Mouse (Mus musculus) embryonic facial prominence, embryonic 10.5 days (tissue): Measurements from ENCODE around the gene Ccnd3. TPM values are rescaled to one million over a fixed set of nuclear protein-coding genes. Genes with fewer than 3 reads are reported as not detected.
A peak's percentile ranks its signal among the peaks of the same experiment; 100 is the strongest.

Source experiments
- DNase-seq: peaks from one replicate; pipeline ENCODE4 v3.0.0-alpha.2; 2017; ENCODE audit warnings: low spot score
- H3K27ac ChIP-seq: fragments of 300-500 bp; sonication (generic); replicated peaks from 2 replicates; pipeline ENCODE4 v1.5.1; 2016; ENCODE audit warnings: mild to moderate bottlenecking
- H3K27me3 ChIP-seq: fragments of 300-500 bp; sonication (generic); replicated peaks from 2 replicates; pipeline ENCODE4 v1.6.1; 2016; ENCODE audit warnings: low read depth, mild to moderate bottlenecking; ENCODE audit not compliant: poor library complexity, severe bottlenecking
- H3K36me3 ChIP-seq: fragments of 300-500 bp; sonication (generic); replicated peaks from 2 replicates; pipeline ENCODE4 v1.6.1; 2016; ENCODE audit warnings: mild to moderate bottlenecking, moderate library complexity
- H3K4me1 ChIP-seq: fragments of 300-500 bp; sonication (generic); 2 replicates; pipeline ENCODE4 v1.6.1; 2016
- H3K4me3 ChIP-seq: fragments of 300-500 bp; sonication (generic); 2 replicates; pipeline ENCODE4 v1.5.1; 2016; ENCODE audit warnings: mild to moderate bottlenecking, moderate library complexity
- H3K9me3 ChIP-seq: fragments of 300-500 bp; sonication (generic); 2 replicates; pipeline ENCODE4 v1.6.1; 2016; ENCODE audit warnings: mild to moderate bottlenecking
- WGBS: fragments of 180-500 bp; shearing (Covaris S2); methylation state at CpG from one replicate; pipeline ENCODE4 v1.1.7; 2016; 5-methylcytosine and 5-hydroxymethylcytosine counted together
- polyA plus RNA-seq: library from polyadenylated mRNA; unstranded; fragments of >200 nt; fragmentation: Nextera tagmentation; extraction: Ambion mirVana; gene quantifications from 2 replicates; pipeline ENCODE4 v1.2.1, GENCODE M21; 2016

The Ccnd3 gene
- polyA plus RNA-seq, 1 experiment from 2014 or later = 335 TPM

- no peaks in the 10 kb centered on the region for H3K27me3 ChIP-seq
- no peaks in the 10 kb centered on the region for H3K9me3 ChIP-seq
- DNase-seq = no peak
- WGBS = 89% methylated on average over 5 of the region's 5 CpGs
- H3K4me3 ChIP-seq = no peak overlapping the region
- peaks cover 22% of the 10 kb centered on the region for H3K4me1 ChIP-seq
- peaks cover 67% of the 10 kb centered on the region for H3K36me3 ChIP-seq
- H3K27ac ChIP-seq = no peak overlapping the region
Measured at GRCm38 (mm10) chr17:47626031-47626430, 121.2 kb downstream of the Ccnd3 start.

GRCm38 (mm10) chr17:47627791-47628190, 122.9 kb downstream of the Ccnd3 start:
- WGBS = 83% methylated on average over 2 of the region's 2 CpGs
- peak overlapping the region; percentile 73; the same call in 1 of the 2 replicates for H3K4me3 ChIP-seq
- H3K36me3 ChIP-seq = peaks cover 50% of the 10 kb centered on the region
- no peak for DNase-seq
- H3K27ac ChIP-seq = no peak overlapping the region
- no peaks in the 10 kb centered on the region for H3K9me3 ChIP-seq
- H3K4me1 ChIP-seq = peaks cover 36% of the 10 kb centered on the region
- no peaks in the 10 kb centered on the region for H3K27me3 ChIP-seq

DNA sequence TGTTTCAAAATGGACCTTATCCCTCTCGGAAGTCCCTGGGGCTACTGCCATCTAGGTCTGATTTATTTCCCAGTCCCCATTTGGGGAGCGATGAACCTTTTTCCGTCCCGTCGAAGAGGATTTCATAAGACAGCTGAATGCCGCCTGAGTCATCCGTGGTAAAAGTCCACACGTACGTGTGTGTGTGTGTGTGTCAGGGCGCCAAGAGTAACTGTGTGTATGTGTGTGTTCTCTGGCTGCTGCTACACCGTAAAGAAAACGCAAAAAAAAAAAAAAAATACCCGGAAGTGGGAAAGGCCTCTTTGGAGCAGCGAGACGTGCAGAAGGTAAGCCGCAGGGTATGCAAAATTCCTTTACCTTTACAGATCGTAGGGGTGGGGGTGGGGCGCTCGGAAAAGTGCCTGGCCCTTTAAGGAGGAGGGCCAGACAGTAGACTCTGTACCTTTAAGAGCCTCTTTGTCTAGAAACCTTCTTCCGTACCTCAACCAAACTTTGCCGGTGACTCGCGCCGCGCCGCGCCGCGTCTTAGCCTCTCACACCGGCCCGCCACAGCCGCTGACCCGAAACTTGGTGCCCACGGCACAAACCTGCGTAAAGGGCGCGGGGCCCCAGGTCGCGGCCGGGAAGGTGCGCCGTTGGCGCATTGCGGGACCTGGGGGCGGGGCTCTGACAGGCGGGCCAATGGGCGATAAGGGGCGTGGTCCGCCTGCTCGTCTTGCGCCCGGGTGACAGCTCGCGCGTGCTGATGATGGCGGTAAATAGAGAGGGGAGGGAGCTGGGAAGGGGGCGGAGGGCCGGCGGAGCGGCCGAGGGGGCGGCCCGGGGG, 124.2 kb downstream of the Ccnd3 start:
- Histone ChIP-seq H3K4me3 (peak overlapping the region; percentile 73), H3K36me3 (peaks cover 37% of the 10 kb centered on the region)
- under 1% methylated on average over 63 of the region's 63 CpGs for WGBS

GRCm38 (mm10) chr17:47629717-47630677, 125.1 kb downstream of the Ccnd3 start:
- Histone ChIP-seq H3K27ac (peak overlapping the region; percentile 92), H3K9me3 (no peaks in the 10 kb centered on the region), H3K36me3 (peaks cover 27% of the 10 kb centered on the region), H3K4me1 (peaks cover 36% of the 10 kb centered on the region), H3K27me3 (no peaks in the 10 kb centered on the region), H3K4me3 (peak overlapping the region; percentile 73)
- no peak for DNase-seq
- WGBS = under 1% methylated on average over 61 of the region's 61 CpGs

More for the DNA sequence above, 124.2 kb downstream of the Ccnd3 start:
- peak overlapping the region; percentile 92 for H3K27ac ChIP-seq
- H3K9me3 ChIP-seq = no peaks in the 10 kb centered on the region
- no peaks in the 10 kb centered on the region for H3K27me3 ChIP-seq
- DNase-seq = peak; percentile 98
- peaks cover 36% of the 10 kb centered on the region for H3K4me1 ChIP-seq

DNA sequence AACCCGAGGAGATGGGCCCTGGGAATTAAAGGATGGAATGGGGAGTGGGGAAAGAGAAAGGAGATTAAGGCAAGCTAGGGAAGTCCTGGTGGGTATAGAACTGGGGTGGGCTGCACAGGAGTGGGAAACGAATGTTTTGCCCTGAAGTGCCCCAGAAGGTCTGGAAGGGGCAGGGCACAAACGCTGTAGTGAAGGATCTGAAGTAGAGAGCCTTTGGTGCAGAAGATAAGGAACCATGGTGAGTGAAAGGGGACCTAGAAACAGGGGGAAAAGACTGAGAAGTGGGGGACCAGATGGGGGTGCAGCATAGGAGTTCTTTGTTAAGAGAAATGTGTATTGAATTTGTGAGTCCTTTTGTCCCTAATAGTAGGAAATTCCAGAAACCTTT, 125.8 kb downstream of the Ccnd3 start, which contains the start of gene Usp49:
Gene Usp49, plus strand, starts transcription at position 13 of the 388 bp plus-strand sequence.
- DNase-seq = no peak
- Histone ChIP-seq H3K27ac (peak within 1 kb of the TSS; percentile 92), H3K9me3 (no peaks in the 10 kb centered on the region), H3K4me3 (peak within 1 kb of the TSS; percentile 73), H3K27me3 (no peaks in the 10 kb centered on the region), H3K36me3 (peaks cover 26% of the 10 kb centered on the region), H3K4me1 (peaks cover 36% of the 10 kb centered on the region)
- WGBS = 2% methylated on average over 3 of the region's 3 CpGs

DNA sequence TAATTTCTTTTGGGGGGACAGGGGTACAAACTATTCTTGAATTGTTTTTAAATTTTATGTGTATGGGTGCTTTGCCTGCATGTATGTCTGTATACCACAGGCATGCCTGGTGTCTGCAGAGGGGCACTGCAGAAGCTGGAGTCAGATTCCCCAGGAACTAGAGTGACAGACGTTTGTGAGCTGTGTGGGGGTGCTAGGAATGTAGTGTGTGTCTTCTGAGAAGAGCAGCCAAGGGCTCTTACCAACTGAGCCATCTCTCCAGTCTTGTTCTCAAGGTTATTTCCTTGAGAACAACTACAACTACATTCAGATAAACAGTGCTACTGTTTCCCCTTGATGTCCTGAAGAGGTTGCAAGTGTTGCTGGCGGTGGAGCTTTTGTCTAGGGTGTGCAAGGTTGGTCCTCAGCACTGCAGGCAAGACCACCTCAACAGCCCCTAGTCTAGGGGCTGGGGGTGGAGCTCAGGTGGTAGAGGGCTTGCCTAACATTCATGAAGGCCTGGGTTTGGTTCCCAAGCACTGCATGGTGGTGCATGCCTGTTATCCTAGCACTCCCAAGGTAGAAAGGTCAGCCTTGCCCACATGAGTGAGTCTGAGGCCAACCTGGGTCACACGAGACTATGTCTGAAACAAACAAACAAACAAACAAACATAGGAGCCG, 127.5 kb downstream of the Ccnd3 start:
- Histone ChIP-seq H3K4me1 (peaks cover 36% of the 10 kb centered on the region), H3K36me3 (peaks cover 22% of the 10 kb centered on the region), H3K9me3 (no peaks in the 10 kb centered on the region), H3K4me3 (no peak overlapping the region; the same call in 1 of the 2 replicates), H3K27me3 (no peaks in the 10 kb centered on the region), H3K27ac (no peak overlapping the region)
- 66% methylated on average over 4 of the region's 4 CpGs for WGBS
- DNase-seq = no peak

DNA sequence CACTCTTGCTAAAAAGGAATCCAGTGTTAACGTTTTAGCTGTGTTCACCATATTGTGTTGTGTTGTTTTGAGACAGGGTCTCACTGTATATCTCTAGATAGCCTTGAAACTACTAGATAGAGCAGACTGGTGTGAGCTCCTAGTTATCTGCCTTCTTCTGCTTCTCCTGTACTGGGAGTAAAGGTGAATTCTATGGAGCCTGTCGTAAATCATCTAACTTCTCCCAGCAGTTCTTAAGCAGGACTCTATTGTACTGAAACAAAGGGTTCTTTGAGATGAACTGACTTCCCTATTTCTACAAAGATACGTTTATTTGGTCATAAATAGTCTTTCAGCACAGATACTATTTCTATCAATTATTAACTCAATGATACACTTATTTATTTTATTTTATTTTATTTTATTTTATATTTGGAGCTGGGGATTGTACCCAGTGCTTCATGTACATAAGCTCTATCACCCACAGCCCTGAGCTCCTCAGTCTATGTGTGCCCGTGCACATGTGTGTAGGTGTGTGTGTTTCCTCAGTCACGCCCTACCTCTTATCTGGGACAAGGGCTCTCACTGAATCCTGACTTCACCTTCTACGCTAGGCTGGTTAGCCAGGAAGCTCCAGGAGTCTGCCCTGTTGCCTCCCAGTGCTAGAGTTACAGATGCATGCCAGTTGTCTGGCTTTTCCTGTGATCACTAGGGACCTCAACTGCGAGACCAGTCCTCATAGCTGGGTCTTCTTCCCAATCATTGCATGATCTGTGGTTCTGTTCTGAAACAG, 129.3 kb downstream of the Ccnd3 start:
- Histone ChIP-seq H3K4me1 (peaks cover 26% of the 10 kb centered on the region), H3K27ac (no peak overlapping the region), H3K36me3 (peaks cover 17% of the 10 kb centered on the region), H3K9me3 (no peaks in the 10 kb centered on the region), H3K4me3 (no peak overlapping the region), H3K27me3 (no peaks in the 10 kb centered on the region)
- no peak for DNase-seq
- WGBS = 78% methylated on average over 7 of the region's 7 CpGs

DNA sequence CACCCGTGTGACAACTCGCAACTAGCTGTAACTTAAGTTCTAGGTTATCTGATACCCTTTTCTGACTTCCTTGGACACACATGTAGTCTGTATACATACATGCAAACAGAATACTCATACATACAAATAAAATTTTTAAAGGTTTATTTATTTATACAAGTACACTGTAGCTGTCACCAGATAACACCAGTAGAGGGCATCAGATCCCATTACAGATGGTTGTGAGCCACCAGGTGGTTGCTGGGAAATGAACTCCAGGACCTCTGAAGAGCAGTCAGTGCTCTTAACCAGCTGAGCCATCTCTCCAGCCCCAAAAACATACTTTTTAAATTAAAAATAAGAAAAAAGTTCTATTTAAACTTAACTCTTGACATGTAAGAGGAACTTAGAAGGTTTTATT, 138.1 kb downstream of the Ccnd3 start:
- Histone ChIP-seq H3K9me3 (no peaks in the 10 kb centered on the region), H3K4me1 (no peaks in the 10 kb centered on the region), H3K4me3 (no peak overlapping the region), H3K36me3 (no peaks in the 10 kb centered on the region), H3K27ac (no peak overlapping the region), H3K27me3 (no peaks in the 10 kb centered on the region)
- WGBS = 82% methylated on average over 2 of the region's 2 CpGs
- DNase-seq = no peak

DNA sequence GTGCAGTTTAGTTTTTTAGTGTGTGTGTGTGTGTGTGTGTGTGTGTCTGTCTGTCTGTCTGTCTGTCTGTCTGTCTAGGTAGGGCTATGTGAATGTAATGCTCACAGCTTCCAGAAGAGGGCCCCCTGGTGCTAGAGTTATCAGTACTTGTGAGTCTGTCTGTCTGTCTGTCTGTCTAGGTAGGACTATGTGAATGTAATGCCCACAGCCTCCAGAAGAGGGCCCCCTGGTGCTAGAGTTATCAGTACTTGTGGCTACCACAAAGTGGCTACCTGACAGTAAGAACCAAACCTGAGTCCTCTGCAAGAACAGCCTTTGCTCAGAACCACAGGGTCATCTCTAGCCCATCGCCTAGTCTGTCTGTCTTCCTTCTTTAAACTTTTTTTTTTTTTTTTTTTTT, 141.8 kb downstream of the Ccnd3 start:
- WGBS = 61% methylated on average over 1 of the region's 1 CpGs
- no peak overlapping the region for H3K27ac ChIP-seq
- peak; percentile 65 for DNase-seq

GRCm38 (mm10) chr17:47648966-47649365, 144.1 kb downstream of the Ccnd3 start:
- Histone ChIP-seq H3K36me3 (peaks cover 8% of the 10 kb centered on the region; the same call in 1 of the 2 replicates), H3K27me3 (no peaks in the 10 kb centered on the region), H3K4me3 (no peak overlapping the region), H3K27ac (no peak overlapping the region), H3K4me1 (no peaks in the 10 kb centered on the region), H3K9me3 (no peaks in the 10 kb centered on the region)
- DNase-seq = no peak
- 67% methylated on average over 4 of the region's 4 CpGs for WGBS

More for the DNA sequence above, 141.8 kb downstream of the Ccnd3 start:
- Histone ChIP-seq H3K4me1 (no peaks in the 10 kb centered on the region), H3K9me3 (no peaks in the 10 kb centered on the region), H3K36me3 (peaks cover 3% of the 10 kb centered on the region; the same call in 1 of the 2 replicates), H3K27me3 (no peaks in the 10 kb centered on the region), H3K4me3 (no peak overlapping the region)
